Mouse (Mus musculus): ENCODE data around the gene Gm1110.
"Not testable (repeated sequence)": the region's sequence is repeated elsewhere in the genome, so short reads cannot be mapped to it uniquely, and the experiment has no call there.

Gm1110 gene

DNA sequence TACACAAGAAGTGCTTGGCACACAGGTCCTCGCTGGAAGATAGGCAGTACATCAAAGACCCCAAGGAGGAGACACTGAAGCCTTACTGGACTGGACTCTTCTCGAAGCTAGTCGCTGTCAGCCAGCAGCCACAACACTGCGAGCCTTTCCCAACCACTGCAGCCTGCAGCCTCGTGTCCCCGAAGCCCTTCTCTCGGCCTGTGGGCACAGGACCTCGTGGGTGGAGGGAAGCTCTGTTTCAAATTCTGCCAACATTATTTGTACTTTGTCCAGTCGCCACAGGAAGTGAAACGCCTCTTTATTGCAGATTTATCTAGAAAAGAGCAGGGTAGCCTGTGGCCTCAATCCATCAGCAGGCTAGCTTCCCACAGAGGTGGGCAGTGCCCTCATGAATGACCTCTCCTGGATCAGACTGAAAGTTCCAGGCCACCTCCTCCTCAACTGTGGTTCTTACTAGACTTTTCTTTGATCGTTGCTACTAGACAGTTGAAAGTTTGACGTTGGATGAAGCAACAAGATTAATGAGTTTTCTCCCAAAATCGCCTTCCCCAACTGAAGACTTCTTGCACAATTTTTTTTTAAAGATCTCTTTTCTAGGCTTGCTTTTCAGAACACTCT, at the start of gene Gm1110:
Gene Gm1110 (minus strand): TSS at position 203 of the 618 bp plus-strand sequence.
- DNase-seq (ENCODE audit: low read depth, low spot score): no peak

DNA sequence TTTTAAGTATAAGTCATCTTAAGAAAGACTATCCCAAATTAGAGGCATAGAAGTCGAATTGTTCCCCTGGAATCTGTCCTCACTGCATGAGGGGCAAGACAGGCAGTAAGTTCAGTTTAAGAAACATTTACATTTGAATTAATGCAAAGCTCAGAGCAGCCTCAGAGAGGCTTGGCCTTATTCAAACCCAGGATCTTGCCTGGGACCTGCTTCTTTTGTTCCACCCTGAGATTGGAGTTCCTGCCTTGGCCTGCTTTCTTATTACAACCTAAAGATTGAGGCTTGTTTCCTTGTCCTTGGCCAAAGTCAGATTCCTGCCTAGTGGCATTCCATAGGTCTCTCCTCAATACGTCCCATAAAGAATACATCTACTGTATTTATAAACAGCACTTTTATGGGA, 24.9 kb upstream of the Gm1110 start:
- no peak for DNase-seq (ENCODE audit: low read depth, low spot score)

DNA sequence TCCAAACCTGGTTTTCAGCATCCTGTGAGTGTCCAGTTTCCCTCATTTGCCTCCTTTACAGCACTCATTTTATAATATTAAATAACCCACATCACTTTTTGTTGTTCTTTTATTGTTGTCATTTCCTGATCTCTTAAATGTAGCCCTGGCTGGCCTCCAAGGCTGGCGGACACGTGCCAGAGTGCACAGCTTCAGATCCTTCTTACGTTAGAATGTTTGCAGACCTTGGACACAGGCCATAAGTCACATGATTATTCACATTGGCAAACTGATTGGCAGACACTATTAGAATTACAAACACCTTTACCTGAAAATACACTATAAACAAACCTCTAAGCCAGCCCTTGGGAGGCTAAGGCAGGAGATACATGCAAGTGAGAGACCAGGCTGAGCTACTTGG, 1.2 kb upstream of the Gm1110 start:
- no peak for DNase-seq (ENCODE audit: low read depth, low spot score)

DNA sequence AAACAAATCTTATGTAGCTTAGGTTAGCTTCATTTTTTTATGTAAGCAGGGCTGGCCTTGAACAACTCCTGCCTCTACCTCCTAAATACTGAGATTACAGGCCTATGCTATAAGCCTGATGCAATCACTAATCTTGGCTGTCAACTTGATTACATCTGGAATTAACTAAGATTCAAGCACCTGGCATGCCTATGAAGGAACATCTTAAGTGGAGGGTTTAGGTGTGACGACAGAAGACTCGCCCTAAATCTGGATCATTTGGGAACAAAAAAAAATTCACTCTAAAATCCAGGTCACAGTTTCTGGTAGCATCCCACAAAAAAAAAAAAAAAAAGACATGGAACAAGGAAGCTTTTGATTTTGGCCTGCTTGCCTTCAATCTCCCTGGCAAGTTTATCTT, 3.1 kb downstream of the Gm1110 start:
- no peak for DNase-seq (ENCODE audit: low read depth, low spot score)

DNA sequence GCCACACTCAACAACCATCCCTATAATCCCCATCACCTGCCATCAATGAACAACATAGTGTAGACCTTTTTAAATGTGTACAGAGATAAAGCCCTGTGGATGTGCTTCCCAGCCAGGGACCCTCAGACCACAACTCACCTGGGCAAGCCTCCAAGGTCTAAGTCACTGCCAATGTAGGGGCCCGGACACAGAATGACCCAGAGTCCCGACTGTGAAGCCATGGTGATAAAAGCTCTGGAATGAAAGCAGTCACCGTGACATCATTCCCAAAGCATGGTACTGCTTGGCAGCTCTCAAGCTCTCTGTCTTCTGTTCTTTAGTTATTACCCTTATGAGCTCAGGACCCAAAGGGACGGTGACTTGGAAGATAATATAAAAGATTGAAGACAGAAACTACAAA, 9.8 kb downstream of the Gm1110 start:
- DNase-seq (ENCODE audit: low read depth, low spot score): no peak

DNA sequence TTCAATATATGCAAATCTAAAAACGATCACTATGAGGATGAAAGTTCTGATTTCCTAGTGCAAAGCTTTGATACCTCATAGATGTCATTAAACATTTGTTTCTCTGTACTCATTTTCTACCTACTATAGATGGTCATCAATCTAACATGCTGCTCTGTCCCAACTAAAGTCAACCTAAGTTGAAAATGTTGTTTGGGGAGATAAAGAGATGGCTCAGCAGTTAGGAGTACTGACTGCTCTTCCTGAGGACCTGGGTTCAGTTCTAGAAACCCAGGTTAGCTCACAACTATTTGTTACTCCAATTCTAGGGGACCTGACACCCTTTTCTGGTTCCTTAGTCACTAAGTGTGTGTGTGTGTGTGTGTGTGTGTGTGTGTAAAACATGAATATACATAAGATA, 11.7 kb downstream of the Gm1110 start:
- no peak for DNase-seq (ENCODE audit: low read depth, low spot score)

DNA sequence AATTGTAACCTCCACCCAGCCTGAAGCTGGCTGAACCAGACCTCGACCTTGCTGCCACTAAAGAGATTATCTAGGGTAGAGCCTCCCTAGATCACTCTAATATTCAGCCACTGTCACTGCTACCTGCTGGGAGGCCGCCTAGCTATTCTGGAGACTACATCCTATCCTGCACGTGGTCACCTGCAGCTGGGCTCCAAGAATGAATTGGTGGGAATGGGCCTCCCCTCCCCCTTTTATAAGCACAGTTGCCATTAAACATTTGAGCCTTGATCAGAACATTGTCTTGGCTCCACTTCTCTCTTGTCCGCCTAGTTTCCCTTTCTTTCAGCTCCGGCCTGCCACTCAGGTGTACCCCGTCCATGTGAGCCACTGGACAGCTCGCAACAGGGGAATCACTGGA, 53.1 kb downstream of the Gm1110 start:
- not testable (repeated sequence) for DNase-seq (ENCODE audit: low read depth, low spot score)

DNA sequence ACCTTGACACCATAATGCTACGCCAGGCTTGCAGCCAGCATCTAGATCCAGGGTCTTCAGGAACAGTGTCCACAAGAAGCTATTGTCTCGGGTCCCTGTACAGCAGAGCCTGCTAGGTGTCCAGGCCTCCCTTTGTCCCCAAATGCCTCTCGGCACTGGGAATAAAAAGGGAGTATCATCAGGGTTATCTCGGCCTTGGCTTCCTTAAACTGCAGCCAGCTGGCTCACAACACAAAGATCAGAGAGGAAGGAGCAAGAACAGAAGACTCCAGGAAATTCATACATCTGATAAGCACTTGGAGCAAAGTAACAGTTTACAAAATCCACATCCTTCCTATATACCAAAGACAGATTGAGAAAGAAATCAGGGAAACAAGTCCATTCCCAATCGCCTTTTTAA, 62.2 kb downstream of the Gm1110 start, which contains the start of gene Glb1l3:
Gene Glb1l3 (minus strand): TSS at position 140 of the 400 bp plus-strand sequence.
- DNase-seq (ENCODE audit: low read depth, low spot score): no peak

DNA sequence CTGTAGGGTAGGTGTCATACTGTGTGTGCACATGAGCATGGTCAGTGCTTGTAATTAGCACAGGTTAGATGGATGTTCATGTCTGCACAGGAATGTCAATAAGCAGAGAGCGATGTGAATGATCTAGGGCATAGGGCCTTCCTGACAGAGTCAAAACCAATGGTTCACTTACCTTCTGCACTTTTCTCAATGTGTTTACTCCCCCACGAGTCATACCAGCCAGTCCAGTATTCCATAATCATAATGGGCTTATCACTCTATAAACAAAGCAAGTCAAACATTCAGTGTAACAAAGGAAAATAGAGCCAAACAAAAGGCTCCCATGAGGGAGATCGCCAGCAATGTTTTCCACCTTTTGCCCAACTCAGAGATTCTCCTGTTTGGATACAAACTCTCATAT, 91.8 kb downstream of the Gm1110 start:
- no peak for DNase-seq (ENCODE audit: low read depth, low spot score)

All from retina, adult 2 months (tissue).